Mouse (Mus musculus): ENCODE measurements around the gene Inpp5b. TPM values are rescaled to one million over a fixed set of nuclear protein-coding genes. Genes with fewer than 3 reads are reported as not detected.
"Not testable (repeated sequence)": the region's sequence is repeated elsewhere in the genome, so short reads cannot be mapped to it uniquely, and the experiment has no call there.

Gene Inpp5b
- polyA plus RNA-seq, 1 experiment from 2014 or later = 26.4 TPM

DNA sequence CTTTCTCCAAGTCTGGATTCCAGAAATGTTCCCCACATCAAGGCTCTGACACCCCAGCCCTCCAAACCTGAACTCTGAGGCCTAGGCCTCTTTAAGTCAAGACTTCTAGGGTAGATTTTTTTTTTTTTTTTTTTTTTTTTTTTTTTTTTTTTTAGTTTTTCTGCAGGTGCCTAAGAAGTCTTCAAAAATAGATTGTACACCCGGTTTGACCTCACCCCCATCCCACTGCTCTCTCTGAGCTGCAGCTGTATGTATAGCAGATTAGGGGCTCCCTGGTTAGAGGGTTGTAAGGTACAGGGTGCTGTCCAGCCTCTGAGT, 33.5 kb upstream of the Inpp5b start:
- not testable (repeated sequence) for H3K36me3 ChIP-seq (ENCODE audit: control insufficient read depth, insufficient read depth, low read length); H3K9me3 ChIP-seq (ENCODE audit: control insufficient read depth, low read length); H3K4me3 ChIP-seq (replicated peaks; ENCODE audit: low read depth, low read length); H3K9ac ChIP-seq (replicated peaks; ENCODE audit: low read length); H3K27ac ChIP-seq (replicated peaks; ENCODE audit: low read depth, low read length); H3K4me2 ChIP-seq (ENCODE audit: low read length); DNase-seq; ATAC-seq (ENCODE audit: low FRiP score, low TSS enrichment)
- WGBS = 7% methylated on average over 1 of the region's 1 CpGs
- peaks cover 15% of the 10 kb centered on the region for H3K4me1 ChIP-seq (ENCODE audit: control insufficient read depth, insufficient read depth, low read length)
- H3K27me3 ChIP-seq (ENCODE audit: control insufficient read depth, insufficient read depth, low read length) = peaks cover 15% of the 10 kb centered on the region

DNA sequence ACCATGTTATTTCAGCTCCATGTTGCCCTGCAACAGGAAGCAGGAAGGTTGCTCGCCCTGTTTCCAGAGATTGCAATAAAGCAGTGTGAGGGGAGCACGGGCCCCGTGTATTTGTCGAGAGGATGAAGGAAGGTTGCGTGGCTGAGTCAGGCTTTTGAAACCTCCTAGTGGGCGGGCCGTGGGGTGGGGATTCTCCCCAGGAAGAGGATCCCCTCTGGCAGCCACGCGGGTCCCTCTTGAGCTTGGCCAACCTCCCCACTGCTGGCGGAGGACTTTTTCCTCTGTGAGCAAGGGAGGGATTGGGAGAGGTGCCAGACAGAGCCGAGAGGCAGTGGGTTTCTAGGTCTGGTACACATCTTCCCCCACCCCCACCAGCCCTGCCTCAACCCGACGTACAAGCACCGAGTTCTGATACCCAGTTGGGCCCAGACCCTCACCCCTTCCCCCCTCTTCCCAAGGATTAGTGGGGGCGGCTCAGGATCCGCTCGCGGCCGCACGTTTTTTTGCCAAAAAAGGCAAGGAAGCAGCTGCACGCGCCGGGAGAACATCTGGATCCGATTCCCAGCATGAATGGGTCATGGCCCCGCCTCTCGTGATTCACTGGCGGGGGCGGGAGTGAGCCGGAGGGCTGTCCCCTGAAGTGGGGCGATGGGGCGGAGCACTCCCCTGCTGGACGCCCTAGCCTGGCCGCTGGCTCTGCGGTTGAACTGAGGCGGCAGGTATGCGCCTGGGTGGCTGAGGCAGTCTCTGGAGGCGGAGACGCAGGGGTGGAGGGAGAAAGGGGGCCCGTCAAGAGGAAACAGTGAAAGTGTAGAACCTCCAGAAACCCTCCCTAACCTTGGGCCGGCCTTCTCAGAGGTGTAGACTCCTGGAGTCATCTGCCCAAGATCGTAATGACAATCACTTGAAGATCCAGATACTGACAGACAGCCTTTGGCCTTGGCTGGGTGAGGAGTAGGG, 32.9 kb upstream of the Inpp5b start:
- H3K9me3 ChIP-seq (ENCODE audit: control insufficient read depth, low read length) = no peaks in the 10 kb centered on the region
- peak overlapping the region; percentile 47 for H3K4me2 ChIP-seq (ENCODE audit: low read length)
- H3K4me3 ChIP-seq (replicated peaks; ENCODE audit: low read depth, low read length) = peak overlapping the region; percentile 21
- ATAC-seq (ENCODE audit: low FRiP score, low TSS enrichment) = no peak; the same call in 1 of the 2 replicates
- H3K4me1 ChIP-seq (ENCODE audit: control insufficient read depth, insufficient read depth, low read length) = peaks cover 15% of the 10 kb centered on the region
- DNase-seq = peak; percentile 72
- no peaks in the 10 kb centered on the region for H3K36me3 ChIP-seq (ENCODE audit: control insufficient read depth, insufficient read depth, low read length)
- peaks cover 15% of the 10 kb centered on the region for H3K27me3 ChIP-seq (ENCODE audit: control insufficient read depth, insufficient read depth, low read length)
- 0 out of 2 replicates have a peak overlapping the region, but pooled peaks have one; percentile 25 for H3K9ac ChIP-seq (replicated peaks; ENCODE audit: low read length)
- WGBS = 3% methylated on average over 41 of the region's 41 CpGs
- no peak overlapping the region for H3K27ac ChIP-seq (replicated peaks; ENCODE audit: low read depth, low read length)

DNA sequence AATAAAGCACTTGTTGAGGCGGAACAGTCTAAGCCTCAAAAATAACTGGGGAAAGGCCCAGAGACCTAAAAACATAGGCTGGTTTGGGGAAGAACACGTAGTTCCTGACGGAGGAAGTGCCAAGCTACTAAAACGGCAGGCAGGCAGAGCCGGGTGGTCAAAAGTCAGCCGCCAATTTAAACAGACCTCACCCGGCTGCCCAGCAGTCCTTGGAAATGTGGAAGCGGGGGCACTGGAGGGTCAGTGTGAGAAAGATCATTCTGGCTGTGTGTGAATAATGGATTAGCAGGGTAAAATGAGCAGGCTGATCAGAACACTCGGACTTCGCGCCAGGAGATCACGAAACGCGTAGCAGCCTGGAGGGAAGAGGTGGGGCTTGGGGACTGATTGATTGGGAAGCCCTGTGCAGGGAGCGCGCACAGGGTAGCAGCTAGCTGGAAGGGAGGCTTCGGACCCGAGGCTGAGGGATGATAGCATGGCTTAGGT, 31.6 kb upstream of the Inpp5b start:
- Histone ChIP-seq H3K4me3 (replicated peaks; ENCODE audit: low read depth, low read length) (no peak overlapping the region), H3K27ac (replicated peaks; ENCODE audit: low read depth, low read length) (no peak overlapping the region), H3K9me3 (ENCODE audit: control insufficient read depth, low read length) (no peaks in the 10 kb centered on the region), H3K4me1 (ENCODE audit: control insufficient read depth, insufficient read depth, low read length) (0 out of 2 replicates have a peak, but pooled peaks cover 9% of the 10 kb centered on the region), H3K27me3 (ENCODE audit: control insufficient read depth, insufficient read depth, low read length) (peaks cover 15% of the 10 kb centered on the region), H3K36me3 (ENCODE audit: control insufficient read depth, insufficient read depth, low read length) (no peaks in the 10 kb centered on the region), H3K4me2 (ENCODE audit: low read length) (peak overlapping the region; percentile 42), H3K9ac (replicated peaks; ENCODE audit: low read length) (no peak overlapping the region)
- ATAC-seq (ENCODE audit: low FRiP score, low TSS enrichment) (no peak), DNase-seq (peak; percentile 31)
- WGBS = 4% methylated on average over 18 of the region's 18 CpGs

DNA sequence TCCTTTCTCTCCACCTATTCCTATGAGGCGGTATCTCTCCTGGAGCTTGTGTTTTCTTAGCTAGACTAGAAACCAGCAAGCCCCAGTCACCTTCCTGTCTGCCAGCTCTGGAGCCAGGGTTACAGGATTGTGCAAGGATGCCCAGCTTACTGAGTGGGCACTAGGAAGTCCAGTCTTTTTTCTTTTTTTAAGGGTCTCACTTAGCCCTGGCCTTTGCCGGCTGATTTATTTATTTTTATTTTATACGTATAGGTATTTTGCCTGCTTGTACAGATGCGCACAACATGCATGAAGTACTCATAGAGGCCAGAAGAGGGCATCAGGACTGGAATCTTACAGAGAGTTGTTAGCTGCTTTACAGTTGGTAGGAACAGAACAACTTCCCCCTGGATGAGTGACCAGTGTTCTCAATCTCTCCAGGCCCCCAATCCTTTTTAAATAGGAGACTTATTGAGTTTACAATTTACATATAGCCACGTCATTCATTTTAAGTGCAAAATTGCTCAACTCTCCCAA, 30.8 kb upstream of the Inpp5b start:
- H3K27ac ChIP-seq (replicated peaks; ENCODE audit: low read depth, low read length) = no peak overlapping the region
- no peaks in the 10 kb centered on the region for H3K36me3 ChIP-seq (ENCODE audit: control insufficient read depth, insufficient read depth, low read length)
- 14% methylated on average over 5 of the region's 5 CpGs for WGBS
- ATAC-seq (ENCODE audit: low FRiP score, low TSS enrichment) (no peak), DNase-seq (peak; percentile 79)
- H3K4me1 ChIP-seq (ENCODE audit: control insufficient read depth, insufficient read depth, low read length) = peaks cover 15% of the 10 kb centered on the region
- H3K27me3 ChIP-seq (ENCODE audit: control insufficient read depth, insufficient read depth, low read length) = peaks cover 15% of the 10 kb centered on the region
- no peak overlapping the region for H3K9ac ChIP-seq (replicated peaks; ENCODE audit: low read length)
- no peak overlapping the region for H3K4me2 ChIP-seq (ENCODE audit: low read length)
- no peaks in the 10 kb centered on the region for H3K9me3 ChIP-seq (ENCODE audit: control insufficient read depth, low read length)
- no peak overlapping the region for H3K4me3 ChIP-seq (replicated peaks; ENCODE audit: low read depth, low read length)

DNA sequence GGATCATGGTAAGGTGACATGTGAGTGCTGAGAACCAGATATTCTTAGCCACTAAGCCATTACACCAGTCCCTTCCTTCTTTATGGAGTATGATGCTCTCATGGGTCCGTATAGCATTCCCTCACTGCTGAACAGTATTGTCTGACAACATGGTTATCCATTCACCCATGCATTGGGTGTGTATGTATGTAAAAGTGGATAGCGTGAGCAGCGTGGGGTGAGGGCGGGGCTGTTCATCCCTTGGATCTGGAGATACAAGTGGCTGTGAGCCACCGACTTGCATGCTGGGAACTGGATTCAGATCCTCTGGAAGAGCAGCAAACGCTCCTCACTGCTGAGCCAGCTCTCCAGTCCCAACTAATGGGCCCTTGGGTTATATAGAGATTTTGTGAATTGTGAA, 29.0 kb upstream of the Inpp5b start:
- H3K9me3 ChIP-seq (ENCODE audit: control insufficient read depth, low read length) = no peaks in the 10 kb centered on the region
- DNase-seq = no peak
- no peak overlapping the region for H3K4me2 ChIP-seq (ENCODE audit: low read length)
- no peak overlapping the region for H3K9ac ChIP-seq (replicated peaks; ENCODE audit: low read length)
- ATAC-seq (ENCODE audit: low FRiP score, low TSS enrichment) = no peak
- H3K36me3 ChIP-seq (ENCODE audit: control insufficient read depth, insufficient read depth, low read length) = peaks cover 16% of the 10 kb centered on the region
- peaks cover 15% of the 10 kb centered on the region for H3K4me1 ChIP-seq (ENCODE audit: control insufficient read depth, insufficient read depth, low read length)
- H3K4me3 ChIP-seq (replicated peaks; ENCODE audit: low read depth, low read length) = no peak overlapping the region
- H3K27me3 ChIP-seq (ENCODE audit: control insufficient read depth, insufficient read depth, low read length) = peaks cover 15% of the 10 kb centered on the region
- no peak overlapping the region for H3K27ac ChIP-seq (replicated peaks; ENCODE audit: low read depth, low read length)
- 83% methylated on average over 6 of the region's 6 CpGs for WGBS

GRCm38 (mm10) chr4:124713850-124714249, 27.8 kb upstream of the Inpp5b start:
- peaks cover 15% of the 10 kb centered on the region for H3K27me3 ChIP-seq (ENCODE audit: control insufficient read depth, insufficient read depth, low read length)
- not testable (repeated sequence) for H3K4me2 ChIP-seq (ENCODE audit: low read length); H3K27ac ChIP-seq (replicated peaks; ENCODE audit: low read depth, low read length); H3K9ac ChIP-seq (replicated peaks; ENCODE audit: low read length); H3K4me3 ChIP-seq (replicated peaks; ENCODE audit: low read depth, low read length); H3K9me3 ChIP-seq (ENCODE audit: control insufficient read depth, low read length); ATAC-seq (ENCODE audit: low FRiP score, low TSS enrichment); DNase-seq
- peaks cover 28% of the 10 kb centered on the region for H3K36me3 ChIP-seq (ENCODE audit: control insufficient read depth, insufficient read depth, low read length)
- WGBS = 75% methylated on average over 4 of the region's 5 CpGs
- peaks cover 12% of the 10 kb centered on the region for H3K4me1 ChIP-seq (ENCODE audit: control insufficient read depth, insufficient read depth, low read length)

- peaks cover 9% of the 10 kb centered on the region for H3K4me1 ChIP-seq (ENCODE audit: control insufficient read depth, insufficient read depth, low read length)
- WGBS = under 1% methylated on average over 57 of the region's 57 CpGs
- no peaks in the 10 kb centered on the region for H3K9me3 ChIP-seq (ENCODE audit: control insufficient read depth, low read length)
- H3K9ac ChIP-seq (replicated peaks; ENCODE audit: low read length) = peak within 1 kb of the TSS; percentile 84
- peak within 1 kb of the TSS; percentile 86 for H3K4me3 ChIP-seq (replicated peaks; ENCODE audit: low read depth, low read length)
- H3K27me3 ChIP-seq (ENCODE audit: control insufficient read depth, insufficient read depth, low read length) = peaks cover 5% of the 10 kb centered on the region
- peak; percentile 93 for ATAC-seq (ENCODE audit: low FRiP score, low TSS enrichment)
- peak; percentile 98 for DNase-seq
- H3K27ac ChIP-seq (replicated peaks; ENCODE audit: low read depth, low read length) = peak within 1 kb of the TSS; percentile 67
- peak within 1 kb of the TSS; percentile 90 for H3K4me2 ChIP-seq (ENCODE audit: low read length)
- peaks cover 38% of the 10 kb centered on the region for H3K36me3 ChIP-seq (ENCODE audit: control insufficient read depth, insufficient read depth, low read length)
These were observed 26.8 kb upstream of the Inpp5b start, which contains the start of gene Sf3a3 for GRCm38 (mm10) chr4:124714545-124715481. Gene Sf3a3 (plus strand): TSS chr4:124714776.

DNA sequence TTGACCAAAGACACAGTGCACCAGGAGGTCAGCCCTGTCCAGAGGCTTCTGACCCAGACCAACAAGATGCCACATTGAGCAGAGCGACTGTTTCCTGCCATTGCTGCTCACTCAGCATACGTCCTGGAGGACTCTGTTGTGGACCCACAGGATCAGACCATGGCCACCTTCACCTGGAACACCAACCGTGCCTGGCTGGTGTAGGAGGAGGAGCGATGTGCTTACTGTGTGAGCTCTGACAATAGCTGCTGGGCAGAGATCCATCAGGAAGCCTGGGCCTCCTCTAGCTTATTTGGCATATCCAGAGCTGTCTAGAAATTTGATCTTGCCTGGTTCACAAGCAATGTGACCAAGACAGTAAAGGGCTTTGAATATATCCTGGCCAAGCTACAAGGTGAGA, 22.5 kb upstream of the Inpp5b start:
- peaks cover 6% of the 10 kb centered on the region for H3K4me1 ChIP-seq (ENCODE audit: control insufficient read depth, insufficient read depth, low read length)
- ATAC-seq (ENCODE audit: low FRiP score, low TSS enrichment) (no peak), DNase-seq (no peak)
- no peak overlapping the region for H3K4me3 ChIP-seq (replicated peaks; ENCODE audit: low read depth, low read length)
- 97% methylated on average over 4 of the region's 4 CpGs for WGBS
- no peaks in the 10 kb centered on the region for H3K9me3 ChIP-seq (ENCODE audit: control insufficient read depth, low read length)
- no peaks in the 10 kb centered on the region for H3K27me3 ChIP-seq (ENCODE audit: control insufficient read depth, insufficient read depth, low read length)
- H3K9ac ChIP-seq (replicated peaks; ENCODE audit: low read length) = no peak overlapping the region
- no peak overlapping the region for H3K27ac ChIP-seq (replicated peaks; ENCODE audit: low read depth, low read length)
- H3K4me2 ChIP-seq (ENCODE audit: low read length) = no peak overlapping the region
- H3K36me3 ChIP-seq (ENCODE audit: control insufficient read depth, insufficient read depth, low read length) = peaks cover 79% of the 10 kb centered on the region
